Mouse (Mus musculus) forebrain, embryonic 15.5 days (tissue): ENCODE measurements around the gene Thoc2. TPM values are rescaled to one million over a fixed set of nuclear protein-coding genes. Genes with fewer than 3 reads are reported as not detected.
A peak's percentile ranks its signal among the peaks of the same experiment; 100 is the strongest.
"Not testable (repeated sequence)": the region's sequence is repeated elsewhere in the genome, so short reads cannot be mapped to it uniquely, and the experiment has no call there.

ENCODE experiments used
- ATAC-seq: fragments of 200-750 bp; cut with Nextera tagmentation; replicated peaks from 2 replicates; pipeline ENCODE4 v1.8.0; 2017; ENCODE audit warnings: mild to moderate bottlenecking, moderate TSS enrichment, moderate library complexity
- H3K27ac ChIP-seq: fragments of 300-500 bp; sonication (generic); replicated peaks from 2 replicates; pipeline ENCODE4 v1.5.1; 2015; ENCODE audit warnings: mild to moderate bottlenecking, inconsistent platforms
- H3K27me3 ChIP-seq: fragments of 300-500 bp; sonication (generic); 2 replicates; pipeline ENCODE4 v1.6.1; 2015; ENCODE audit warnings: inconsistent platforms
- H3K36me3 ChIP-seq: fragments of 300-500 bp; sonication (generic); 2 replicates; pipeline ENCODE4 v1.6.1; 2015; ENCODE audit warnings: mild to moderate bottlenecking, inconsistent platforms
- H3K4me1 ChIP-seq: fragments of 300-500 bp; sonication (generic); 2 replicates; pipeline ENCODE4 v1.6.1; 2015; ENCODE audit warnings: inconsistent platforms
- H3K4me2 ChIP-seq: fragments of 300-500 bp; sonication (generic); replicated peaks from 2 replicates; pipeline ENCODE4 v1.6.1; 2015; ENCODE audit warnings: mild to moderate bottlenecking, inconsistent platforms
- H3K4me3 ChIP-seq: fragments of 300-500 bp; sonication (generic); 2 replicates; pipeline ENCODE4 v1.5.1; 2015; ENCODE audit warnings: mild to moderate bottlenecking, inconsistent platforms
- H3K9ac ChIP-seq: fragments of 300-500 bp; sonication (generic); replicated peaks from 2 replicates; pipeline ENCODE4 v1.6.1; 2015; ENCODE audit warnings: mild to moderate bottlenecking, inconsistent platforms
- H3K9me3 ChIP-seq: fragments of 300-500 bp; sonication (generic); 2 replicates; pipeline ENCODE4 v1.6.1; 2016; ENCODE audit warnings: inconsistent platforms
- WGBS: fragments of 180-500 bp; shearing (Covaris S2); methylation state at CpG from one replicate; pipeline ENCODE4 v1.1.7; 2015; ENCODE audit warnings: mixed read lengths; 5-methylcytosine and 5-hydroxymethylcytosine counted together
- polyA plus RNA-seq: library from polyadenylated mRNA; unstranded; fragments of >200 nt; fragmentation: Nextera tagmentation; extraction: Ambion mirVana; gene quantifications from 2 replicates; pipeline ENCODE4 v1.2.1, GENCODE M21; 2015

Thoc2 gene
- 97.1 and 111 TPM in 2 replicates for polyA plus RNA-seq

DNA sequence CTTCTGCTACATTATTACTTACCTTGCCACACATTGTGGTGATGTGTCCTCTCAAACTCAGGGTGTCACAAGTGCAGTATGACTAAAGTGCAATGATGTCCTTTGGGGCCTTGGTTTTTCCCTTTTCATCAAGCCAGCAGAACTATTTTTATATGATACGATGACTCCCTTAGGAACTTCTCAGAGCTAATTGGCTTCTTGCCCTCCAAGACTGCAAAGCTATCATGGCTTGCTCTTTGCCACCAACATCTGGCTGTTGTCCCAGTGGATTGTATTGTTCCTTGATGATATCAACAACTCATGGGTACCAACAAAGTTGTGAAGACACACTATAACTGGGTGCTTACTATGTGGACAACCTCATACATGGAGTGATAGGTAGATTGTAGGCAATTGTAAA lies at the start of gene Thoc2:
Gene Thoc2 (minus strand): TSS at position 101 of the 400 bp plus-strand sequence.
- Histone ChIP-seq H3K27ac (no peak within 1 kb of the TSS), H3K36me3 (no peaks in the 10 kb centered on the region), H3K4me2 (no peak within 1 kb of the TSS), H3K27me3 (no peaks in the 10 kb centered on the region), H3K4me3 (no peak within 1 kb of the TSS), H3K4me1 (no peaks in the 10 kb centered on the region), H3K9me3 (no peaks in the 10 kb centered on the region), H3K9ac (no peak within 1 kb of the TSS)
- 95% methylated on average over 1 of the region's 1 CpGs for WGBS
- ATAC-seq, result no peak

DNA sequence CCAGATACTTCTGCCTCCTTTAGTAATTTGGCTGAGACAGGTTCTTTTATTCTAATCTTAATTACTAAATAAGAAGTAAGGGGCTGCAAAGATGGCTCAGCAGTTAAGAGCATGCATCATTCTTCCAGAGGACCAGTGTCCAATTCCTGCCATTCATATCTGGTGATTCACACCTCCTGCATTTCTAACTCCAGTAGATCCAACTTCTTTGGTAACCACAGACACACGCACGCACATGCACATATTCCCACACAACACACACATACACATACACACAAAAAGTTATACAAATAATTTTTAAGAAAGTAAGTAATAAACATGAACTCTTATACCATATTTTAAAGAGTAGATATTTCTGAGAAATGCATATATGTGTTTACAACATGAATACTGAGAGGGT lies 49.6 kb upstream of the Thoc2 start:
- WGBS, result 96% methylated on average over 2 of the region's 2 CpGs
- no peak overlapping the region for H3K9ac ChIP-seq
- H3K9me3 ChIP-seq, result no peaks in the 10 kb centered on the region

DNA sequence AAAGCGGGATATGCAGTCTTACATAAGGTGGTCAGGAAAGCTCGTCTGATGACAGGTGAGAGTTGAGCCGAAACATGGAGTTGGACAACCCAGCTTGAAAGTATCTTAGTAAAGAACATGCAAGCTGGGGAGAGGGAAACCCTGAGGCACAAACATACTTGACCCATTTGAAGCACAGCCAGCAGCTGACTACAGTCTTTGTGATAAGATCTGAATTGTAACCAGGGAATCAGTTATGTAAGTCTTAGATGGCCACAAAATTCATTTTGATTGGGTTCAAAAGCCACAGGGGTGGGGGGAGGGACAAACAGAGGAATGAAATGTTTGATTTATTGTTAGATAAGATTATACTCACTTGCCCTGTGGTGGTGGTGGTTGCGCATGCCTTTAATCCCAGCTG lies 48.9 kb upstream of the Thoc2 start:
- no peak overlapping the region for H3K27ac ChIP-seq
- H3K9me3 ChIP-seq, result no peaks in the 10 kb centered on the region
- no peaks in the 10 kb centered on the region for H3K27me3 ChIP-seq
- H3K4me1 ChIP-seq, result no peaks in the 10 kb centered on the region
- H3K4me3 ChIP-seq, result no peak overlapping the region
- 93% methylated on average over 4 of the region's 4 CpGs for WGBS
- no peak overlapping the region for H3K9ac ChIP-seq
- no peak for ATAC-seq
- H3K4me2 ChIP-seq, result no peak overlapping the region
- H3K36me3 ChIP-seq, result no peaks in the 10 kb centered on the region

More for the DNA sequence above, 49.6 kb upstream of the Thoc2 start:
- no peak for ATAC-seq
- Histone ChIP-seq H3K4me2 (no peak overlapping the region), H3K36me3 (no peaks in the 10 kb centered on the region), H3K27ac (no peak overlapping the region), H3K4me1 (no peaks in the 10 kb centered on the region), H3K4me3 (no peak overlapping the region), H3K27me3 (no peaks in the 10 kb centered on the region)

DNA sequence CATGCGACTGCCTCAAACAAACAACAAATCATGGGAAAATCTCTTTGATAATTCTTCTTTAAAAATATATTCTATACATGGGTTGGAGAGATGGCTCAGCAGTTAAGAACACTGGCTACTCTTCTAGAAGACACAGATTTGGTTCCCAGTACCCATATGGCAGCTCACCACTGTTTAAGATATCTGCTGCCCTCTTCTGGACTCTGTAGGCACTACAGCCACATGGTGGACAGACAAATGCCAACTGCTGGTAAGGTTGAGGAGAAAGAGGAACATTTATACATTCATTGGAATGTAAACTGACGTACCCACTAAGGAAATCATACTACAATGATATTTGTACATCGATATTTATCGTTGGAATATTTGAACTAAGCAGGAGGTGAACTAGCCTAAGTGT lies 36.7 kb upstream of the Thoc2 start:
- no peak overlapping the region for H3K4me2 ChIP-seq
- no peak overlapping the region for H3K4me3 ChIP-seq
- no peak overlapping the region for H3K27ac ChIP-seq
- H3K9me3 ChIP-seq, result no peaks in the 10 kb centered on the region
- 70% methylated on average over 4 of the region's 4 CpGs for WGBS
- no peak overlapping the region for H3K9ac ChIP-seq
- no peaks in the 10 kb centered on the region for H3K4me1 ChIP-seq
- no peak for ATAC-seq
- H3K36me3 ChIP-seq, result no peaks in the 10 kb centered on the region
- H3K27me3 ChIP-seq, result no peaks in the 10 kb centered on the region

DNA sequence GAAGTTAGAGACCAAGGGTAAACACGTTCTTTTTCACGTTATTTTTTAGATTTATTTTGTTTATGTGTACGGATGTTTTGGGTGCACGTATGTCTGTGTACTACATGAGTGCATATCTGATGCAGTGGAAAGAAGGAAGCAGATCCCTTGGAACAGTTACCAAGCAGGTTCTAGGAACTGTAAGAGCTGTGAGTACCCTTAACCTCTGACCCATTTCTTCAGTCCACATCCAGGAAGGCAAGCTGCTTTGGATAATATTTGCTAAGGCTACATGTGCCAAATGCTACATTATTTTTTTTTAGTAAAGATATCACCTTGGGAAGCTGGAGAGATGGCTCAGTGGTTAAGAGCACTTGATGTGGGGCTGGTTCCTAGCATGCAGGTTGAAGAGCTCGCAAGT lies 21.4 kb upstream of the Thoc2 start:
- H3K4me3 ChIP-seq, result no peak overlapping the region
- no peak overlapping the region for H3K27ac ChIP-seq
- 89% methylated on average over 5 of the region's 5 CpGs for WGBS
- H3K36me3 ChIP-seq, result no peaks in the 10 kb centered on the region
- H3K4me2 ChIP-seq, result no peak overlapping the region
- H3K4me1 ChIP-seq, result no peaks in the 10 kb centered on the region
- no peaks in the 10 kb centered on the region for H3K27me3 ChIP-seq
- no peaks in the 10 kb centered on the region for H3K9me3 ChIP-seq
- no peak overlapping the region for H3K9ac ChIP-seq
- ATAC-seq, result no peak

DNA sequence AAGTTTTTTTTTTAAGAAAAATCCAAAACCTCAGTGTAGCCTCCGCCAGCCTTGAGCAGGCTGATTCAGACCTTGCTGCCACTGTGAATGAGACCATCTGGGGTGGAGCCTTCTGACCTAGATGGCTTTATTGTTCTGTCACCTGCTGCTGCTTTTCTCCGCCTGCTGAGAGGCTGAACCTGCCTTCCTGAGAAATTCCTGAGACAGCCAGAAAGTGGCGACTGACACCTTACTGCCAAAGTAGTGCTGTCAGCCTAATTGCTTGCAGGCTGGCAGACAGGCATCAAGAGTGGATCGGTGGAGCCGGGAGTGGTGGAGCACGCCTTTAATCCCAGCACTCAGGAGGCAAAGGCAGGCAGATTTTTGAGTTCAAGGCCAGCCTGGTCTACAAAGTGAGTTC lies 11.3 kb upstream of the Thoc2 start:
- H3K4me3 ChIP-seq, ATAC-seq, H3K4me2 ChIP-seq, H3K4me1 ChIP-seq, H3K9me3 ChIP-seq, H3K27ac ChIP-seq, H3K36me3 ChIP-seq, H3K9ac ChIP-seq, H3K27me3 ChIP-seq: not testable (repeated sequence)
- 42% methylated on average over 6 of the region's 6 CpGs for WGBS

DNA sequence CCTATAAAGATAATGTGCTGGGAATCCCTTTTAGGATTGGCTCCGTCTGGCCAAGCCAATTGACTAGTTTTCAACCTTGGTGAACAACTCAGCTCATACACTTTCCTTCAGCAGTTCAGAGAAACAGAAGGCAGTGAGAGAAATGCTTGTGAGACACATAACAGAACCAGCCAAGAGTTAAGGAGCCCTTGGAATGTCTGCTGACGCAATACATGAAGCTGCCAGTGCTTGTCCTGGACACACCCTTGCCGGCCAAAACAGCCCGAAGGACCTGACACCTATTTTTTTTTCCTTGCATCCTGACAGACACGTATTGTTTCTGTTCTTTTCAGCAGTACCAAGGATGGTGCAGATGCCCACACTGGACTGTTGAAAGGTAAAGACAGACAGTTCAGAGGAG lies 4.2 kb upstream of the Thoc2 start:
- Histone ChIP-seq H3K27me3 (no peaks in the 10 kb centered on the region), H3K4me3 (no peak overlapping the region), H3K27ac (no peak overlapping the region), H3K4me1 (no peaks in the 10 kb centered on the region), H3K9ac (no peak overlapping the region), H3K4me2 (no peak overlapping the region), H3K9me3 (no peaks in the 10 kb centered on the region), H3K36me3 (no peaks in the 10 kb centered on the region)
- WGBS, result 87% methylated on average over 5 of the region's 5 CpGs
- no peak for ATAC-seq

DNA sequence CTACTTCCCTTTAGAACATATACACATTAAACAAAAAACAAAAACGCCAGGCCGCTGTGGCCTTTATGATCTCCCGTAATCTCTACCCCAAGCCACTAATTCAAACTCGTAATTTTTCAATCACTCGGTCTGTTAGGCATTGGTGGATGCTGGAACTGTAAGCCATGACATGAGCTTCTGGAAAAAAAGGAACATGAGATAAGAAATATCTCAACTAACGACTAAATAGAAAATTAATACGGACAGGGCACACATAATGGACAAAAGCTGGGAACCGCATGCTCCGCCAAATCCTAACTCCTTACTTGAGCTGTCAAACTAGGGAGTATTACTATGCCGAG lies 8.4 kb downstream of the Thoc2 start:
- Histone ChIP-seq H3K4me3 (peak overlapping the region; percentile 70), H3K4me1 (peaks cover 10% of the 10 kb centered on the region), H3K9me3 (no peaks in the 10 kb centered on the region), H3K36me3 (no peaks in the 10 kb centered on the region), H3K4me2 (peak overlapping the region; percentile 38), H3K27ac (peak overlapping the region; percentile 91), H3K27me3 (no peaks in the 10 kb centered on the region), H3K9ac (peak overlapping the region; percentile 68)
- no peak for ATAC-seq
- WGBS, result 49% methylated on average over 10 of the region's 10 CpGs

DNA sequence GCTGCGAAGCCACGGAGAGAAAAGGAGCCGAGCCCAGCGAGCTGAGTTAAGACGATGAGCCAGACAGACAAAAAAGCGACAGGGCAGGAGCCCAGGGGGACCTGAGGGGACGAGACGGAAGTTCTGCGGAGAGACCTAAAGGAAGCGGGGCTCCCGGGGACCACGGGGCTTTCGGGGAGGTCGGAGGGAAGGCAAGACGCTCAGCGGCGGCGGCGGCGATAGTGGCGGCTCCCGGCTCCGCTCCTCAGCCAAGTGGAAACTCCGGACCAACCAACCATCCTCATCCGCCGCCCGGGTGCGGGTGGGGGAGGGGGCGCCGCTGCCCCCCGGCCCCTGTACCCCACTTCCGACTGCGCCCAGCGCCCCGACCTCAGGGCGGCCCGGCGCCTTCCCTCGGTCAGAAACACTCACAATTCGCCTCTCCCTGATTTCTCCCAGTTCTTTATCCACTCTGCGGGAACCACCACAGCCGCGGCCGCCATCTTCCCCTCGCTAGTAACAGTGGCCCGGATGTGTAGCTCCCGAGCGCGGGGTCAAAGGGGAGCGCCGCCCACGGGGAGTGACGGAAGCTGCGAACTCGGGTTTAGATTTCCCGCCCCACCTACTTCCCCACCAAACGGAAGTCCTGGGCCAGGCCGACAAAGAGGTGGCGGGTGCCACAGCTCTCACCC lies 8.9 kb downstream of the Thoc2 start:
- ATAC-seq, result peak; percentile 99
- Histone ChIP-seq H3K4me1 (peaks cover 10% of the 10 kb centered on the region), H3K4me2 (peak overlapping the region; percentile 58), H3K4me3 (peak overlapping the region; percentile 70), H3K27ac (peak overlapping the region; percentile 91), H3K9me3 (no peaks in the 10 kb centered on the region), H3K36me3 (no peaks in the 10 kb centered on the region), H3K9ac (peak overlapping the region; percentile 68), H3K27me3 (no peaks in the 10 kb centered on the region)
- WGBS, result 24% methylated on average over 52 of the region's 59 CpGs

DNA sequence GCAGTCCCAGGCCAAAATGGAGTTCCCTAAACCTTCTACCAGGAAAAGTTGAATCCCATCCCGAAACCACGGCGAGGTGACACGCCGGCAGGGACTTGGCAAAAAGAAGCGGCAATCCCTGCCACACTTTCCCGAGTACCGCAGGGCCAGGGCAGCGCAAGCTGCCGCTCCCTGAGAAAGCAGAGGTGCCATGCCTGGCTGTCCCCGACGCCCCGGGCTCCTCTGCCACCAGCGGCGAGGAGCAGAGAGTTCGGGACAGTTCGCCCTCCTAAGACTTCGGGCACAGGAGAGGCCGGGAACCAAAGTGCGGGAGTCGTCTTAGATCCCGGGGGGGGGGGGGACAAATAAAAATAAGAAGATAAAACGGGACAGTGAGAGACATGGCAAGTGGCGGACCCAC lies 9.5 kb downstream of the Thoc2 start:
- H3K9ac ChIP-seq, result peak overlapping the region; percentile 68
- H3K9me3 ChIP-seq, result no peaks in the 10 kb centered on the region
- peaks cover 10% of the 10 kb centered on the region for H3K4me1 ChIP-seq
- H3K4me3 ChIP-seq, result peak overlapping the region; percentile 70
- H3K4me2 ChIP-seq, result peak overlapping the region; percentile 58
- peak overlapping the region; percentile 91 for H3K27ac ChIP-seq
- 10% methylated on average over 23 of the region's 24 CpGs for WGBS
- ATAC-seq, result peak; percentile 29
- H3K27me3 ChIP-seq, result no peaks in the 10 kb centered on the region
- no peaks in the 10 kb centered on the region for H3K36me3 ChIP-seq

DNA sequence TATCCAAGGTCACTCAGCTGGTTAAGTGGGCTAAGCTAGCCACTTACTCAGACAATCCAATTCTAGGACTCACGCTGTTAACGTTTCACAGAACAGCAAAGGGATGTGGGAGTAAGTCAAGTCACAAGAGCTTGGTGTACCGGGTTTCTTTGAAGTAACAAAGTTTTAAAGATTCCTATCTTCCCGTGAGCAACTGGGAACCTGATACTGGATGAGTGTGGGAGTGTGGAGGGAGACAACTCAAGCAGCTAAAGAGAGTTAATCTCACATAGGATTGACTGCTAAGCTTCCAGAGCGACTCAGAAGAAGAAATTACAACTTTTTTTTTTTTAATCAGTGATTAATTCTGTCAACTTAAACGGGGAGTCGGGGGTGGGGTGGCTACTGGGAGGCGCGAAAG lies 10.0 kb downstream of the Thoc2 start:
- 17% methylated on average over 9 of the region's 9 CpGs for WGBS
- peak overlapping the region; percentile 70 for H3K4me3 ChIP-seq
- H3K4me1 ChIP-seq, result peaks cover 10% of the 10 kb centered on the region
- no peak overlapping the region for H3K27ac ChIP-seq
- H3K27me3 ChIP-seq, result no peaks in the 10 kb centered on the region
- ATAC-seq, result no peak
- H3K4me2 ChIP-seq, result peak overlapping the region; percentile 58
- peak overlapping the region; percentile 68 for H3K9ac ChIP-seq
- H3K9me3 ChIP-seq, result no peaks in the 10 kb centered on the region
- no peaks in the 10 kb centered on the region for H3K36me3 ChIP-seq

DNA sequence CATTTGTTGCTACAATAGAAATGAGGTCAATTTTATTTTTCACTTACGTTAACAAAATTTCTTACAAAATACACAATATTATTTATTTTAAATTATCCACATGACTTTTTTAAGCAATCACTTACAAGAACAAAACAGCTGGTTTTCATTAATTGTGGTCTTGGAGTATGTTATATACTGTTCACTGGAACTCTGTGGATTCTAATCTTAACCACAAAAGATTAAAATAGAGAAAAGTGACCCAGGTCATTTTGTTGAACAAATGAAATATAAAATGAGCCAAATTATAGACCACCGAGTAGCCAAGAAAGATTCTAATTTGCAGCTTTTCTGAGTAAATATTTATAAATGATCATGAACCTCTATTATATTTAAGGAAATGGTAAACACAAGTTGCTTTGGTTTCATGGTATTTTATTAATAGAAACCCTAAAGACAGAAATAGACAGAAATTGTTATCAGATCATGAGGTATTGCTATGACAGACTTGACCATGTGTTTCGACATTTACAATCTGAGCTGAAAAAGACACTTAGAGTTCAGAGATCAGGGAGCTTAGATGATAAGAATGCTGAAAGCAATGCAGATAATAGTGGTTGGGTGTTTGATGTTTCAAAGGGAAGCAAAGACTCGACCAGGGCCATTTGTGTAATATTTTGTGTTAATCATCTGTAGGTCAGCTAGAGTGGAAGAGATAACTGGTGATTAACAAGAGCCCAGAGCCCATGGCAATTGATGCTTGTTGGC lies 35.5 kb downstream of the Thoc2 start:
- no peaks in the 10 kb centered on the region for H3K36me3 ChIP-seq
- H3K4me3 ChIP-seq, result no peak overlapping the region
- no peak overlapping the region for H3K4me2 ChIP-seq
- H3K9me3 ChIP-seq, result no peaks in the 10 kb centered on the region
- 66% methylated on average over 4 of the region's 4 CpGs for WGBS
- ATAC-seq, result no peak
- H3K27ac ChIP-seq, result no peak overlapping the region
- no peak overlapping the region for H3K9ac ChIP-seq
- H3K4me1 ChIP-seq, result no peaks in the 10 kb centered on the region
- no peaks in the 10 kb centered on the region for H3K27me3 ChIP-seq

DNA sequence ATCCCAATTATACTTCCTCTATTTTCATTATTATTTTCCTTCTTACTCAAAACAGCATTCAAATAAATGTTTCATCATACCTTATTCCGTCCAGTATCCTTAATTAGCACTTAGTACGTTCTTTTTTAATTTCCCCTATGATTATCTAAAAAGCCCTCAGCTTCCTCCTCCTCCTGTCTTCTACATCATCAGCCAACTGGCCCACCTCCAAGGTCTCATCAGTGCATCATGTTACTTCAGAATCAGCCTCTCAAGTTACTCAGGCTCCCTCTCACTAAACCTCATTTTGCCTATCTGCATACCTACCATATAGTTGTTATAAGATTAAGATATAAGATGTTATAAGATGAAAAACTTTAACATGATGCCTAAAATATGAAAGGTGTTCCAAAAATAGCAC lies 43.9 kb downstream of the Thoc2 start:
- no peaks in the 10 kb centered on the region for H3K9me3 ChIP-seq
- WGBS, result 57% methylated on average over 2 of the region's 2 CpGs
- H3K9ac ChIP-seq, result no peak overlapping the region
- H3K27ac ChIP-seq, result no peak overlapping the region
- H3K27me3 ChIP-seq, result no peaks in the 10 kb centered on the region
- H3K4me1 ChIP-seq, result no peaks in the 10 kb centered on the region
- H3K4me3 ChIP-seq, result no peak overlapping the region
- no peak for ATAC-seq
- H3K4me2 ChIP-seq, result no peak overlapping the region
- H3K36me3 ChIP-seq, result no peaks in the 10 kb centered on the region
